Mouse (Mus musculus) bone marrow macrophage, adult 2 months (primary cell): ENCODE results near the gene Syne3.

Experiments used
- CTCF ChIP-seq: IDR thresholded peaks from 2 replicates; pipeline ENCODE4 v1.5.1; 2012; ENCODE audit warnings: low read depth, mild to moderate bottlenecking, low read length, moderate library complexity
- POLR2A ChIP-seq: IDR thresholded peaks from 2 replicates; pipeline ENCODE4 v1.6.1; 2012; ENCODE audit warnings: mild to moderate bottlenecking, low read depth, low read length, borderline replicate concordance

- no peak for TF ChIP-seq CTCF
- TF ChIP-seq POLR2A = no peak
These were observed 3.5 kb upstream of the Syne3 start for GRCm38 (mm10) chr12:105013065-105013464.
